10 mouse cellular contexts compared by ENCODE assay signal in genomic region chr13:78181930-78182558, GRCm38 (mm10). TPM values are rescaled to one million over a fixed set of nuclear protein-coding genes. Genes with fewer than 3 reads are reported as not detected.
A peak's percentile ranks its signal among the peaks of the same experiment; 100 is the strongest.
DNase-seq lines count a peak whose midpoint lies in the region; ATAC-seq and TF ChIP-seq lines count a peak whose summit lies in the region.
"Had no signal": no experiment of that assay in that cellular context is flagged by ENCODE, and none has a peak within 500 bp of the region (broad histone marks: within the 10 kb centered on the region; RNA-seq: fewer than 3 reads in every experiment).

No protein-coding gene starts in this region.

- peak overlapping the region; percentile 31 for H3K4me3 ChIP-seq in hindbrain, embryonic 14.5 days (replicated peaks; ENCODE audit: low read length)
- peak overlapping the region; percentile 38 for H3K4me3 ChIP-seq in neural tube, embryonic 15.5 days (replicated peaks)
- H3K4me3 ChIP-seq in thymus, adult 2 months (ENCODE audit: control insufficient read depth, insufficient read depth, low read length): no peak overlapping the region
- H3K4me3 ChIP-seq: myocyte had no signal

- peaks cover 34% of the 10 kb centered on the region for H3K27me3 ChIP-seq in hindbrain, embryonic 14.5 days (ENCODE audit: control insufficient read depth, insufficient read depth, low read length)
- H3K27me3 ChIP-seq in neural tube, embryonic 15.5 days (replicated peaks): 0 out of 2 replicates have a peak, but pooled peaks cover 4% of the 10 kb centered on the region
- peaks cover 11% of the 10 kb centered on the region for H3K27me3 ChIP-seq in thymus, adult 2 months (ENCODE audit: control insufficient read depth, insufficient read depth, low read length)

- peak; percentile 33 for DNase-seq in cerebellum, adult 11 months
- DNase-seq in cerebellum, adult 9-11 months: no peak
- peak; percentile 45 to 49 for DNase-seq in layer of hippocampus, postnatal 10 days (ENCODE audit: low spot score in 2 of 2)
- no peak for DNase-seq in layer of hippocampus, adult 9-10 months (ENCODE audit: low spot score)
- no peak for DNase-seq in hindbrain, embryonic 14.5 days (ENCODE audit: low spot score)
- no peak for DNase-seq in liver
- DNase-seq in thymus, adult 2 months: no peak
- DNase-seq: thymus, postnatal 36 days had no signal

- no peak for TF ChIP-seq POLR2A in thymus, adult 2 months (IDR thresholded peaks at IDR 0.05; ENCODE audit: control insufficient read depth, extremely low read depth, insufficient read depth, low read length, poor library complexity)

- H3K9me3 ChIP-seq in hindbrain, embryonic 14.5 days (ENCODE audit: control insufficient read depth, low read length): no peaks in the 10 kb centered on the region
- no peaks in the 10 kb centered on the region for H3K9me3 ChIP-seq in neural tube, embryonic 15.5 days (replicated peaks)

- H3K36me3 ChIP-seq in hindbrain, embryonic 14.5 days (replicated peaks; ENCODE audit: control insufficient read depth, insufficient read depth): peaks cover 7% of the 10 kb centered on the region; the same call in 1 of the 2 replicates
- no peaks in the 10 kb centered on the region for H3K36me3 ChIP-seq in neural tube, embryonic 15.5 days
- H3K36me3 ChIP-seq in thymus, adult 2 months (ENCODE audit: control insufficient read depth, insufficient read depth, low read length): no peaks in the 10 kb centered on the region

- WGBS in hindbrain, embryonic 14.5 days: 4% methylated on average over 11 of the region's 14 CpGs
- 3% methylated on average over 14 of the region's 14 CpGs for WGBS in neural tube, embryonic 15.5 days
- 8% methylated on average over 14 of the region's 14 CpGs for WGBS in thymus, adult 2 months

- no peak for TF ChIP-seq CTCF in thymus, adult 2 months (IDR thresholded peaks at IDR 0.05; ENCODE audit: borderline replicate concordance, control insufficient read depth, extremely low read depth, insufficient read depth, low read length, poor library complexity)

- H3K27ac ChIP-seq in hindbrain, embryonic 14.5 days: peak overlapping the region; percentile 87
- peak overlapping the region; percentile 68; the same call in 1 of the 2 replicates for H3K27ac ChIP-seq in neural tube, embryonic 15.5 days (replicated peaks)
- no peak overlapping the region for H3K27ac ChIP-seq in thymus, adult 2 months (ENCODE audit: control insufficient read depth, insufficient read depth, low read length)

- peak overlapping the region; percentile 69 for H3K4me2 ChIP-seq in hindbrain, embryonic 14.5 days (replicated peaks)
- H3K4me2 ChIP-seq in neural tube, embryonic 15.5 days: peak overlapping the region; percentile 77

- peaks cover 28% of the 10 kb centered on the region for H3K4me1 ChIP-seq in hindbrain, embryonic 14.5 days (replicated peaks; ENCODE audit: control insufficient read depth, insufficient read depth, low read length)
- H3K4me1 ChIP-seq in neural tube, embryonic 15.5 days: peaks cover 28% of the 10 kb centered on the region
- H3K4me1 ChIP-seq in thymus, adult 2 months (replicated peaks; ENCODE audit: control insufficient read depth, insufficient read depth, low read length): no peaks in the 10 kb centered on the region

- ATAC-seq in hindbrain, embryonic 14.5 days (ENCODE audit: low FRiP score): peak; percentile 43; the same call in 1 of the 2 replicates
- ATAC-seq in neural tube, embryonic 15.5 days (ENCODE audit: low FRiP score): peak; percentile 54

- H3K9ac ChIP-seq in hindbrain, embryonic 14.5 days: peak overlapping the region; percentile 63
- peak overlapping the region; percentile 34; the same call in 1 of the 2 replicates for H3K9ac ChIP-seq in neural tube, embryonic 15.5 days (replicated peaks)

RNA-seq across cellular contexts. Expression of gene Nr2f1, which starts 17.5 kb away (rescaled TPM):
- 100 to 1,000 TPM; 108 to 121 TPM for total RNA-seq in layer of hippocampus, postnatal 10 days (2021)
- 64.3 and 70.7 TPM in 2 replicates for polyA plus RNA-seq in hindbrain, embryonic 14.5 days (2014; fragmentation: Nextera tagmentation; extraction: Ambion mirVana)
- polyA plus RNA-seq in neural tube, embryonic 15.5 days (2015; fragmentation: Nextera tagmentation; extraction: Ambion mirVana): 30.3 and 37.8 TPM in 2 replicates
- 9.2 and 11.6 TPM in 2 replicates for polyA plus RNA-seq in thymus, adult 2 months (2012; rRNA removed)

Comparison
In these comparisons a context has a peak if more than half of its experiments do, and no peak if none do; other contexts are left out.
1. DNase-seq: peak in cerebellum, adult 11 months (single experiment) and layer of hippocampus, postnatal 10 days (2 of 2); none in cerebellum, adult 9-11 months (single experiment), layer of hippocampus, adult 9-10 months (single experiment), hindbrain, embryonic 14.5 days (single experiment), liver (single experiment) and thymus, adult 2 months (single experiment).